In genomic region chr12:32007646-32008045, GRCm38 (mm10) we compare ENCODE assay signal across 26 mouse cellular contexts.
"Had no signal": no experiment of that assay in that cellular context is flagged by ENCODE, and none has a peak within 500 bp of the region (broad histone marks: within the 10 kb centered on the region; RNA-seq: fewer than 3 reads in every experiment).

No protein-coding gene starts in this region.

- H3K9me3 ChIP-seq: heart, embryonic 15.5 days; hindbrain, embryonic 15.5 days; kidney, embryonic 15.5 days; limb, embryonic 15.5 days; liver, embryonic 13.5 days had no signal

- H3K27me3 ChIP-seq: heart, embryonic 13.5 days; heart, embryonic 15.5 days; hindbrain, embryonic 13.5 days; hindbrain, embryonic 15.5 days; kidney, embryonic 15.5 days; limb, embryonic 13.5 days; limb, embryonic 15.5 days; liver, embryonic 13.5 days had no signal

- DNase-seq: gastrocnemius, postnatal 14 days; gastrocnemius, postnatal 36 days; heart, adult 18-20 months; heart, postnatal 14 days; heart, postnatal 36 days; kidney, adult 11 months; kidney, adult 2 months; kidney, adult 9 months; kidney, postnatal 14 days; kidney, postnatal 36 days; layer of hippocampus, adult 9-11 months; layer of hippocampus, postnatal 36 days; left cerebral cortex, postnatal 4 days; liver, embryonic 13.5 days had no signal

- H3K36me3 ChIP-seq: heart, embryonic 13.5 days; heart, embryonic 15.5 days; hindbrain, embryonic 15.5 days; kidney, embryonic 15.5 days; limb, embryonic 13.5 days; limb, embryonic 15.5 days had no signal

- H3K4me2 ChIP-seq: heart, embryonic 11.5 days; heart, embryonic 13.5 days; heart, embryonic 15.5 days; hindbrain, embryonic 13.5 days; hindbrain, embryonic 15.5 days; kidney, embryonic 15.5 days; limb, embryonic 13.5 days; limb, embryonic 15.5 days; liver, embryonic 11.5 days; liver, embryonic 13.5 days had no signal

- H3K4me3 ChIP-seq: heart, embryonic 13.5 days; heart, embryonic 15.5 days; hindbrain, embryonic 13.5 days; hindbrain, embryonic 15.5 days; kidney, embryonic 15.5 days; limb, embryonic 13.5 days; limb, embryonic 15.5 days; liver, embryonic 13.5 days had no signal

- H3K27ac ChIP-seq: heart, embryonic 13.5 days; heart, embryonic 15.5 days; hindbrain, embryonic 13.5 days; hindbrain, embryonic 15.5 days; hindbrain, postnatal 0 days; kidney, embryonic 15.5 days; kidney, postnatal 0 days; limb, embryonic 13.5 days; limb, embryonic 15.5 days; liver, embryonic 13.5 days had no signal

- ATAC-seq: hindbrain, postnatal 0 days; intestine, embryonic 16.5 days had no signal

- H3K9ac ChIP-seq: heart, embryonic 13.5 days; heart, embryonic 15.5 days; hindbrain, embryonic 13.5 days; hindbrain, embryonic 15.5 days; kidney, embryonic 15.5 days; limb, embryonic 13.5 days; limb, embryonic 15.5 days; liver, embryonic 13.5 days had no signal

- H3K4me1 ChIP-seq: heart, embryonic 15.5 days; hindbrain, embryonic 13.5 days; hindbrain, embryonic 15.5 days; kidney, embryonic 15.5 days; limb, embryonic 13.5 days; limb, embryonic 15.5 days had no signal
